Mouse (Mus musculus): ENCODE data around the gene Insyn1.

Insyn1 gene

GRCm38 (mm10) chr9:58457481-58457955 is 30.9 kb upstream of the Insyn1 start:
- DNase-seq (ENCODE audit: low read depth, low spot score) = no peak

GRCm38 (mm10) chr9:58458341-58458740 is 30.1 kb upstream of the Insyn1 start:
- Histone ChIP-seq H3K27me3 (ENCODE audit: control insufficient read depth, insufficient read depth, low read length, poor library complexity, severe bottlenecking) (no peaks in the 10 kb centered on the region; the same call in 1 of the 2 replicates), H3K36me3 (ENCODE audit: control insufficient read depth, insufficient read depth, low read length, poor library complexity, severe bottlenecking) (no peaks in the 10 kb centered on the region)
- no peak for DNase-seq (ENCODE audit: low read depth, low spot score)

More at GRCm38 (mm10) chr9:58457481-58457955, 30.9 kb upstream of the Insyn1 start:
- Histone ChIP-seq H3K27me3 (ENCODE audit: control insufficient read depth, insufficient read depth, low read length, poor library complexity, severe bottlenecking) (no peaks in the 10 kb centered on the region; the same call in 1 of the 2 replicates), H3K36me3 (ENCODE audit: control insufficient read depth, insufficient read depth, low read length, poor library complexity, severe bottlenecking) (no peaks in the 10 kb centered on the region)

- Histone ChIP-seq H3K36me3 (ENCODE audit: control insufficient read depth, insufficient read depth, low read length, poor library complexity, severe bottlenecking) (no peaks in the 10 kb centered on the region), H3K27me3 (ENCODE audit: control insufficient read depth, insufficient read depth, low read length, poor library complexity, severe bottlenecking) (no peaks in the 10 kb centered on the region; the same call in 1 of the 2 replicates)
- no peak for DNase-seq (ENCODE audit: low read depth, low spot score)
These were observed 29.4 kb upstream of the Insyn1 start for GRCm38 (mm10) chr9:58458856-58459553.

DNA sequence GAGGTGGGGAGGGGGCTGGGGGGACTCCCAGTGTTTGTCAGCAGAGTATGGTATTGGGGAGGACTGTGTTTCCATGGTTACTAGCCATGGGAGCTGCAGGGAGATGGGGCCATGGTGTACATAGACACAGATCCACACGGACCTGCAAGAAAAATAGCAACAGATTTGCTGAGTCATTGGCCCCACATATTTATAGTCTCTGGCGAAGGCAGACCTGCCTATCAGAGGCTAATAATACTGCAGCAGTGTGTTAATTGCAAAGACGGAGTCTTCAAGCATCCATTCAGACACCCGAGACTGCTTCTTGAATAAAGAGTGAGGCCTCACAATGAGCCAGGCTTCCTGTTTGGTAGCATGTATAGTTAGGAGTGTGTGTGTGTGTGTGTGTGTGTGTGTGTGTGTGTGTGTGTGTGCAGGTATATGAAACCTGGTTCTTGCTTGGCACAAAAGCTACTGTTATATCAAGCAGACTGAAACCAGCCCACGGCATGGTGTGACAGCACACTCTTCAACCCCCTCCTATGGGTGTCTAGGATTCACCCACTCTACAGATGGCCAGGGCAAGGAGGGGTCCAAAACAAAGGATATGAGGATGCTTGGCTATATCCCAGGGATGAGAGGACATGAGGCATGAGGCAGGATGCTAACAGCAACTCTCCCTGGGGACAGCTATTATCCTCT is 20.9 kb upstream of the Insyn1 start:
- DNase-seq (ENCODE audit: low read depth, low spot score) = no peak

GRCm38 (mm10) chr9:58470466-58470865 is 17.9 kb upstream of the Insyn1 start:
- DNase-seq (ENCODE audit: low read depth, low spot score) = no peak
- Histone ChIP-seq H3K36me3 (ENCODE audit: control insufficient read depth, insufficient read depth, low read length, poor library complexity, severe bottlenecking) (no peaks in the 10 kb centered on the region), H3K27me3 (ENCODE audit: control insufficient read depth, insufficient read depth, low read length, poor library complexity, severe bottlenecking) (no peaks in the 10 kb centered on the region; the same call in 1 of the 2 replicates)

More for the DNA sequence above, 20.9 kb upstream of the Insyn1 start:
- Histone ChIP-seq H3K27me3 (ENCODE audit: control insufficient read depth, insufficient read depth, low read length, poor library complexity, severe bottlenecking) (no peaks in the 10 kb centered on the region), H3K36me3 (ENCODE audit: control insufficient read depth, insufficient read depth, low read length, poor library complexity, severe bottlenecking) (no peaks in the 10 kb centered on the region)

DNA sequence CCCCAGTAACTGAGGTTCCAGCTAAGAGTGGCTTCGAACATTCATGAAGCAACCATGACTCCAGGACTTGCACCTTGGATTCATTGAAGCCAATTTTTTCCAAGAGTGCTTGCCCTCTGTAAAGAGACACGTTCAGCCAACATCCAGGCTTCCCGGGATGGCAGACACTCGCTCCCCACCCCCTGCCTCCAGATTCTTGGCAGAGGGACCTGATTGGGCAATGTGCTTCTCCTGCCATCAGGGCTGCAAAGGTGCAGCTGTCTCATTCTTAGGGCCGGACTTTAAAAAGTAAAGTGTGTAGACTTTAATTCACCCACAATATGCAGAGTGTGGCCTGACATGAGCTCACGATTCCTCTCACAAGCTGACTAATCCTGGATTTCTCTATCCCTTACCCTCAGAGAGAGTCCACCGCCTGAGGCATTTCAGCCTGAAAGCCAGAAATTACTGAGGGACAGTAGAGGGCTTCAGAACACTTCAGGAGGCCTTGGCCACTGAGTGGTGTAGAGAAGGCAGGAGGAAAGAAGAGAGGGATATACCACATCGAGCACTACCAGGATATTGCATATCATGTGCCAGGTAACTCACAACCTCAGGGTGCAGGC is 15.1 kb upstream of the Insyn1 start:
- Histone ChIP-seq H3K36me3 (ENCODE audit: control insufficient read depth, insufficient read depth, low read length, poor library complexity, severe bottlenecking) (no peaks in the 10 kb centered on the region), H3K27me3 (ENCODE audit: control insufficient read depth, insufficient read depth, low read length, poor library complexity, severe bottlenecking) (no peaks in the 10 kb centered on the region; the same call in 1 of the 2 replicates)
- DNase-seq (ENCODE audit: low read depth, low spot score) = no peak

GRCm38 (mm10) chr9:58487076-58487475 is 1.3 kb upstream of the Insyn1 start:
- DNase-seq (ENCODE audit: low read depth, low spot score) = no peak
- peaks cover 3% of the 10 kb centered on the region for H3K27me3 ChIP-seq (ENCODE audit: control insufficient read depth, insufficient read depth, low read length, poor library complexity, severe bottlenecking)
- H3K36me3 ChIP-seq (ENCODE audit: control insufficient read depth, insufficient read depth, low read length, poor library complexity, severe bottlenecking) = no peaks in the 10 kb centered on the region

DNA sequence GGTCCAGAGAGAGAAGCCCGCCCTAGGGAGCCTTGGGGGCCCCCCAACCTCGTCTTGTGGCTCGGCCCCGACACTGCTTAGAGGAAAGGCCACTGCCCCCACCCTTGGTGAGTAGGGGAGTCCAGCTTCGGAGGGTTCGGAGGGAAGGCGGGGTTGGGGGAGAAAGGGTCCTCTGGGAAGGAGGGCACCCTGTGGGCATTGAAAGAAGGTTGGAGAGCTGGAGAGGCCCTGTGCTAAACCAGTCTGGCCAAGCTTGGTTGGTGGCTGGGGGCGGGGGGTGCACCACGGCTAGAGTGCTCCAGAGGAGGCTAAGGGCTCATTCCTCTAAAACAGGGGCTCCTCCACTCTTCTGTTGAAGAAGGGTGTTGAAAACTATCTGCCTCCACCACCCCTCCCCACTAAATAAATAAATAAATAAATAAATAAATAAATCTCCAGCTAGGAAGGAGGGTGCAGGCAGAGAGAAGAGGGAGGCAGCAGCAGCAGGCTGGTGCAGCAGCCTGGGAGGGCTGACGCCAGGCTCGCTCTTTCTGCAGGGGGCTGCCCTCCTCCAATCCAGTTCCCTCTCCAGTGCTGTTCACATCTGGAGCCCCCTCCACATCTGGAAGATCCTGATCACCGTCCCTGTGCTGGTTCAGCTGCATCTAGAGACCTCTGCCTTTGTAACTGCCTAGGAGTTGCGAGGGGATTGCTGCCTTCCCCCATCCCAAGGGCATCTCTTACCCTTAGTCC is 896 bp downstream of the Insyn1 start:
- Histone ChIP-seq H3K36me3 (ENCODE audit: control insufficient read depth, insufficient read depth, low read length, poor library complexity, severe bottlenecking) (no peaks in the 10 kb centered on the region), H3K27me3 (ENCODE audit: control insufficient read depth, insufficient read depth, low read length, poor library complexity, severe bottlenecking) (peaks cover 1% of the 10 kb centered on the region)
- DNase-seq (ENCODE audit: low read depth, low spot score) = no peak

DNA sequence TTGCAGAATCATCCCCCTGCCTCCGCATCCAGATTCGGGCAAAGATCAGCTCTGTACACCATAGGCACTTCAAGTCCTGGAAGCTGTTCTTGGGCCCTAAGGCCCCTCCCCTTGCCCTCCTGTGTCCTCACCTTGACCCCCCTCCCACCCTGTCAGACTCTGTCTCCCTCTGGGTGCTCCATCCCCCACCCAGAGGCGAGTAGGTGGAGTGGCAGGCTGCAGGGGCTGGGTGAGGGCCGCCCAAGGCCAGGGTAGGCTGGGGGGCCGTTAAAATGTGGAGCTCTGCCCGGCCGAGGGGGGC is 1.4 kb downstream of the Insyn1 start:
- Histone ChIP-seq H3K36me3 (ENCODE audit: control insufficient read depth, insufficient read depth, low read length, poor library complexity, severe bottlenecking) (no peaks in the 10 kb centered on the region), H3K27me3 (ENCODE audit: control insufficient read depth, insufficient read depth, low read length, poor library complexity, severe bottlenecking) (peaks cover 1% of the 10 kb centered on the region)
- no peak for DNase-seq (ENCODE audit: low read depth, low spot score)

DNA sequence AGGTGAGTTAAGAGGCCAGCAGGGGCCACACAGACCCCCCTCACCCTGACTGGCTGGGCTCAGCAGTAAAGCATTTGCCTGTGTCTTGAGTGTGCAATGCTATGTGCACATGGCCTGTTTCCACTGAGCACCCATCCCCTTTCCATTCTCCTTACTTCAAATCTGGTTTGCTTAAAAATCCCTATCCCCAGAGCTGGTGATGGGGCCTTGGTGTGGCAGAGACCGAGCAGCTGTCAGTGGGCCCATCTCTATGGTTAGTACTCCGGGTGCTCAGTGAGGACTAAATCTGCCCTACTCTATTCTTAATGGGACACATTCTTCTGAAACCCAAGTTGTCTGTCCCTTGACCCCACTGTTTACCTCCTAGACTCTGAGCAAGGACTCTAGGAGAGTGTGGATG is 2.0 kb downstream of the Insyn1 start:
- no peaks in the 10 kb centered on the region for H3K36me3 ChIP-seq (ENCODE audit: control insufficient read depth, insufficient read depth, low read length, poor library complexity, severe bottlenecking)
- no peak for DNase-seq (ENCODE audit: low read depth, low spot score)

GRCm38 (mm10) chr9:58495035-58495434 is 6.6 kb downstream of the Insyn1 start:
- no peaks in the 10 kb centered on the region for H3K36me3 ChIP-seq (ENCODE audit: control insufficient read depth, insufficient read depth, low read length, poor library complexity, severe bottlenecking)
- no peaks in the 10 kb centered on the region; the same call in 1 of the 2 replicates for H3K27me3 ChIP-seq (ENCODE audit: control insufficient read depth, insufficient read depth, low read length, poor library complexity, severe bottlenecking)
- no peak for DNase-seq (ENCODE audit: low read depth, low spot score)

More for the DNA sequence above, 2.0 kb downstream of the Insyn1 start:
- peaks cover 1% of the 10 kb centered on the region for H3K27me3 ChIP-seq (ENCODE audit: control insufficient read depth, insufficient read depth, low read length, poor library complexity, severe bottlenecking)

DNA sequence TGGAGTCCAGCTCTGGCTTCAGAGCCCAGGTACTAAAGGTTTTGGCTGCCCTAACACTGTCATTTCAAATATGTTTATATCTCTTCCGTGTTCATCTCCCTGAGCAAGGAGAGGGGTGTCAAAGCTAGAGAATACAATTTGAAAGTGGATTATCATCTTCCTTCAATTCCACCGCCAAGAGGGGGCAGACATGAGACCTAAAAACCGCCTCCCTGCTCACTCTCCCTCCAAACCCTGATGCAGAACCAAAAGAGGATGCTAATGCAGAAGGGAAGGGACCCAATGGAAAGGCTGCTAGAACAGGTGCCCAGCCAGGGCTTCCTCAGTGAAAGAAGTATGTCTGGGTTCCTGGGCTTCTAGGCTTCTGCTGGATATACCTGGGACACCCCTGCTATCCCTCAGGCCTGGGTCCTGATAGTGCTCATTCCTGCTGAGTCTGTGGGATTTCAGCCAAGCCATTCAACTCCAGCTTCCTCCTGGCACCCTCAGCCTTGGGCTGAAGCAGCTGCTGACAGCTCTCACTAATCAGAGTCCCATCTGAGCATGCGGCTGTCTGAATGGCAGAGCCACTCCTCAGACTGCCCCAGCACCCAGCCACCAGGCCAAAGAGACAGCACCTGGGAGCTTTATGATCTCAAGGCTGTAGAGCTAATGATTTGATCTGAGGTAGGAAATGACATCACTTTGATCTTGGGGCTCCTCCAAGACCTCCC is 8.2 kb downstream of the Insyn1 start:
- Histone ChIP-seq H3K36me3 (ENCODE audit: control insufficient read depth, insufficient read depth, low read length, poor library complexity, severe bottlenecking) (no peaks in the 10 kb centered on the region), H3K27me3 (ENCODE audit: control insufficient read depth, insufficient read depth, low read length, poor library complexity, severe bottlenecking) (no peaks in the 10 kb centered on the region)
- DNase-seq (ENCODE audit: low read depth, low spot score) = peak; percentile 52

- DNase-seq (ENCODE audit: low read depth, low spot score) = no peak
- H3K27me3 ChIP-seq (ENCODE audit: control insufficient read depth, insufficient read depth, low read length, poor library complexity, severe bottlenecking) = no peaks in the 10 kb centered on the region
- no peaks in the 10 kb centered on the region for H3K36me3 ChIP-seq (ENCODE audit: control insufficient read depth, insufficient read depth, low read length, poor library complexity, severe bottlenecking)
These were observed 9.5 kb downstream of the Insyn1 start for GRCm38 (mm10) chr9:58497942-58498341.

DNA sequence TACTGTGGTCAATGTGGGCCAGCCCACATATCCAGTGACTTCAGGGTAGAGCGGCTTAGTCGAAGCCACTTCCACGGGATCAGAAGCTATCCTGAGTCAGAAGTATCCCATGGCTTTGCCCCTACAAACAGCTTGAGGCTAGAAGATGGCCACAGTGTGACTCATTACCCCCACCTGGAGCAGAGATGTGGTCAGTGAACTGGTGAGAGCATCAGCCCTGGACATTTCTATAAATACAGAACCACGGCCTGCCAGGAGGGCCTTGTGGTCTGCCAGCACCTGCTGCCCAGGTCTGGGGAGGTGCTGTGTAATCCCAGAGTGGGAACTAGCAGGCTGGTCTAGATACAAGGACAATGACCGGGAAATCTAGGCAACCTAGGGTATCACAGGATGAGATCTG is 12.5 kb downstream of the Insyn1 start:
- no peak for DNase-seq (ENCODE audit: low read depth, low spot score)
- Histone ChIP-seq H3K36me3 (ENCODE audit: control insufficient read depth, insufficient read depth, low read length, poor library complexity, severe bottlenecking) (no peaks in the 10 kb centered on the region), H3K27me3 (ENCODE audit: control insufficient read depth, insufficient read depth, low read length, poor library complexity, severe bottlenecking) (no peaks in the 10 kb centered on the region)
